Mouse (Mus musculus) neutrophil, adult 5-6 weeks (primary cell): ENCODE measurements around the gene Ugt3a1. TPM values are rescaled to one million over a fixed set of nuclear protein-coding genes. Genes with fewer than 3 reads are reported as not detected.
"Not testable (repeated sequence)": the region's sequence is repeated elsewhere in the genome, so short reads cannot be mapped to it uniquely, and the experiment has no call there.

Source experiments
- ATAC-seq: fragments of 151-379, 151-347 bp; 2 replicates; pipeline ENCODE4 v1.8.0; 2017; ENCODE audit warnings: mild to moderate bottlenecking, moderate TSS enrichment; ENCODE audit not compliant: insufficient number of reproducible peaks, poor library complexity, low FRiP score, severe bottlenecking; ENCODE audit errors: extremely low read depth
- total RNA-seq: library from RNA; stranded (forward); fragments of 200-1000 nt; gene quantifications from 2 replicates; pipeline ENCODE4 v1.2.3, GENCODE M21; 2017

Gene Ugt3a1
- total RNA-seq, result 0.37 TPM in 1 of 2 replicates, not detected in the other

- no peak for ATAC-seq
Observed at GRCm38 (mm10) chr15:9276838-9277295, at the start of gene Ugt3a1. Gene Ugt3a1, plus strand, starts transcription at chr15:9276888.

- not testable (repeated sequence) for ATAC-seq
Observed at GRCm38 (mm10) chr15:9230917-9231316, 45.8 kb upstream of the Ugt3a1 start.

GRCm38 (mm10) chr15:9246345-9246744 lies 30.3 kb upstream of the Ugt3a1 start:
- no peak for ATAC-seq

GRCm38 (mm10) chr15:9252891-9253290 lies 23.8 kb upstream of the Ugt3a1 start:
- ATAC-seq, result no peak

- no peak for ATAC-seq
Observed at GRCm38 (mm10) chr15:9260621-9261020, 16.1 kb upstream of the Ugt3a1 start.

GRCm38 (mm10) chr15:9271876-9272275 lies 4.8 kb upstream of the Ugt3a1 start:
- no peak for ATAC-seq

- no peak for ATAC-seq
Observed at GRCm38 (mm10) chr15:9279026-9279425, 2.3 kb downstream of the Ugt3a1 start.

- no peak for ATAC-seq
Observed at GRCm38 (mm10) chr15:9279596-9279995, 2.9 kb downstream of the Ugt3a1 start.

GRCm38 (mm10) chr15:9283165-9283564 lies 6.5 kb downstream of the Ugt3a1 start:
- ATAC-seq, result no peak

- no peak for ATAC-seq
Observed at GRCm38 (mm10) chr15:9289660-9290059, 13.0 kb downstream of the Ugt3a1 start.

GRCm38 (mm10) chr15:9305978-9306692 lies 29.4 kb downstream of the Ugt3a1 start:
- no peak for ATAC-seq

GRCm38 (mm10) chr15:9334596-9334995 lies 57.9 kb downstream of the Ugt3a1 start:
- ATAC-seq, result no peak

GRCm38 (mm10) chr15:9335341-9335740 lies 58.7 kb downstream of the Ugt3a1 start, which contains the start of gene Ugt3a2:
Gene Ugt3a2, plus strand, starts transcription at chr15:9335550.
- no peak for ATAC-seq

GRCm38 (mm10) chr15:9336616-9337015 lies 59.9 kb downstream of the Ugt3a1 start:
- ATAC-seq, result no peak

GRCm38 (mm10) chr15:9337021-9337420 lies 60.3 kb downstream of the Ugt3a1 start:
- no peak for ATAC-seq

- no peak for ATAC-seq
Observed at GRCm38 (mm10) chr15:9348739-9349138, 72.1 kb downstream of the Ugt3a1 start.

- ATAC-seq, result no peak
Observed at GRCm38 (mm10) chr15:9362801-9363200, 86.1 kb downstream of the Ugt3a1 start.
